Mouse (Mus musculus): ENCODE measurements at regions not wholly inside any gene's neighbourhood (a gene's known extent, or its start where the extent isn't known, plus 50 kb on each side); places are given as distances from the start of the nearest gene placed in this dataset.

GRCm38 (mm10) chr4:33797964-33798363 lies 126.4 kb upstream of the Cnr1 start:
- TF ChIP-seq CTCF (IDR thresholded peaks at IDR 0.05; ENCODE audit: extremely low read depth, insufficient read depth, low read length) (no peak), POLR2A (IDR thresholded peaks at IDR 0.05; ENCODE audit: extremely low read depth, insufficient read depth, low read length) (no peak)

Measured in cortical plate, adult 2 months (tissue).